Mouse (Mus musculus) B cell, adult 67 days (primary cell): Measurements from ENCODE around the gene Sf3b5. TPM values are rescaled to one million over a fixed set of nuclear protein-coding genes. Genes with fewer than 3 reads are reported as not detected.

Experiments used
- total RNA-seq, 2 experiments: library from RNA; stranded (reverse); gene quantifications; 4 replicates each; pipeline ENCODE4 v1.2.4; 2023

Gene Sf3b5
- 1 to 10 TPM; 8.8 to 9.0 TPM for total RNA-seq

GRCm38 (mm10) chr10:13005043-13005442 is at the start of gene Sf3b5:
Sf3b5 (plus strand) TSS chr10:13005343.

DNA sequence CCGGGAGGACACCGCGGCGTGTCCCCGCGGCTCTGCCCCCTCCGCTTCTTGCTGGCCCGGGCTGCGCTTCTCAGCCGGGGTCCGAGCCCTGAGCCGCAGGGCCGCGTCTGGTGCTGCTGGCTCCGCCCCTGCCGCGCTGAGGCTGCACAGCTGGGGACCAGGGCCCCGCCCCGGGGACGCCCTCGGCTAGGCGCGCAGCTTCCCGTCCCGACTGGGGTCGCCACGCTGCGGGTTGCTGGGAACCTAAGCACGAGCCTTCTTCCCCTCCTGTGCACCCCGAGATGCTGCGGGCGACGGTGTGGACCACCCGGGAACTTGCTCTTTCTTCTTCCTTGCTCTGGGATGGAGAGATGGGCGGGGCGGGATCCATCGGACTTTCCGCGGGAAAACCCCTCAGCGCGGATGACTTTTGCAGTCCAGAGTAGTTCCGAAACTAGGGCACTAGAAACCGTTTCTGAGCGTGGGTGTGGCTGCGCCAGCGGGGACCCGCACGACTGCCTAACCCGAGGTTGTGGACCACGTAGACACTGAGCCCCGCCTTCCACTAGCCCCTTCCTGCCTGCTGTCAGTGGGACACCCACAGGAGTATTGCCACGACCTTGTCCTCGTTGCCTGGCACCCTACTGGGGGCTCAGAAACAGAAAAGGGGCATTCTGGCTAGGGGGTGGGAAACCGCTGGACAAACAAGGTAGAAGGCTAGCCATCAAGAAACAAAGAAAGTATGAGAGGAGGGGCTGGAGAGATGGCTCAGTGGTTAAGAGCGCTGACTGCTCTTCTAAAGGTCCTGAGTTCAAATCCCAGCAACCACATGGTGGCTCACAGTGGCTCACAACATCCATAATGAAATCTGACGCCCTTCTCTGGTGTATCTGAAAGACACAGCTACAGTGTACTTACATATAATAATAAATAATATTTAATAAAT is 40.7 kb upstream of the Sf3b5 start, which contains the start of gene Stx11:
Gene Stx11, minus strand, starts transcription at position 148 of the 925 bp plus-strand sequence.

Other genes with a start within 250 kb of the Sf3b5 start
- 10 to 100 TPM; 43.0 to 60.8 TPM for gene Utrn, start 136.0 kb upstream of the Sf3b5 start, total RNA-seq
- 1 to 10 TPM; 4.2 to 7.1 TPM for gene Stx11, start 41.0 kb upstream of the Sf3b5 start, total RNA-seq
- gene Plagl1, start 55.2 kb downstream of the Sf3b5 start, total RNA-seq: not detected
- gene Zc2hc1b, start 172.7 kb downstream of the Sf3b5 start, total RNA-seq: not detected
- 10 to 100 TPM; 64.3 to 64.9 TPM for gene Ltv1, start 187.8 kb downstream of the Sf3b5 start, total RNA-seq